ENCODE assay signal across 19 mouse cellular contexts in the genomic region with DNA sequence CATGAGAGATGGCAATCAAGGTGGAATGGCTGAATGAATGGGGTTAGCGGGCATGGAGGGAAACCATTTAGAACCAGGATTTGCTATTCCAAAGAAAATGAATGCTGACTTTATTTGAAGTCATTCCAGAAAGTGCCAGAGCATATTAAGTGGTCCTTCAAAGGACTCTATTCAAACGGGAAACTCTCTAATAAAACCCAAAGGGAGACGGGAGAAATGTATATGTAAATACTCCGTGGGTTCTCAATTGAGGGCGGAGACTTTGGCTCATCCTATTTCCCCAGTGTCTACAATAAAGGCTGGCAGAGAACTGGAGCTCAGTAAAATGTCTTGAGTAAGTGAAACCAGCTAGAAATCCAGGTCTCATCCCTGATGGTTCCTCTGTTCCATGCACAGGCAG.
"Had no signal": no experiment of that assay in that cellular context is flagged by ENCODE, and none has a peak within 500 bp of the region (broad histone marks: within the 10 kb centered on the region; RNA-seq: fewer than 3 reads in every experiment).

No protein-coding gene starts in this region.

- H3K9ac ChIP-seq: liver, embryonic 12.5 days; liver, embryonic 14.5 days; lung, embryonic 15.5 days; midbrain, embryonic 12.5 days; neural tube, embryonic 13.5 days; neural tube, embryonic 15.5 days had no signal

- DNase-seq: lung, adult 18-20 months; lung, postnatal 4 days; retina, postnatal 1 day; right cerebral cortex, adult 18-20 months; right cerebral cortex, postnatal 25 days; right cerebral cortex, postnatal 4 days; spleen, adult 18-20 months; thymus, adult 2 months; thymus, postnatal 25 days; thymus, postnatal 4 days had no signal

- ATAC-seq: liver, embryonic 12.5 days; lung, postnatal 0 days; midbrain, embryonic 16.5 days had no signal

- H3K36me3 ChIP-seq: liver, embryonic 12.5 days; lung, embryonic 15.5 days; midbrain, embryonic 12.5 days; neural tube, embryonic 13.5 days; neural tube, embryonic 15.5 days had no signal

- H3K27me3 ChIP-seq: liver, embryonic 12.5 days; lung, embryonic 15.5 days; midbrain, embryonic 12.5 days; neural tube, embryonic 13.5 days; neural tube, embryonic 15.5 days had no signal

- H3K27ac ChIP-seq: liver, embryonic 12.5 days; liver, embryonic 14.5 days; lung, embryonic 15.5 days; midbrain, embryonic 12.5 days; neural tube, embryonic 13.5 days; neural tube, embryonic 15.5 days had no signal

- H3K4me2 ChIP-seq: liver, embryonic 12.5 days; lung, embryonic 15.5 days; midbrain, embryonic 12.5 days; neural tube, embryonic 13.5 days; neural tube, embryonic 15.5 days had no signal

- H3K9me3 ChIP-seq: liver, embryonic 12.5 days; lung, embryonic 15.5 days; midbrain, embryonic 12.5 days; neural tube, embryonic 13.5 days; neural tube, embryonic 15.5 days had no signal

- H3K4me1 ChIP-seq: liver, embryonic 12.5 days; midbrain, embryonic 12.5 days; neural tube, embryonic 13.5 days had no signal

- H3K4me3 ChIP-seq: liver, embryonic 12.5 days; lung, embryonic 15.5 days; midbrain, embryonic 12.5 days; myocyte; neural tube, embryonic 13.5 days; neural tube, embryonic 15.5 days had no signal
